In the genomic region with DNA sequence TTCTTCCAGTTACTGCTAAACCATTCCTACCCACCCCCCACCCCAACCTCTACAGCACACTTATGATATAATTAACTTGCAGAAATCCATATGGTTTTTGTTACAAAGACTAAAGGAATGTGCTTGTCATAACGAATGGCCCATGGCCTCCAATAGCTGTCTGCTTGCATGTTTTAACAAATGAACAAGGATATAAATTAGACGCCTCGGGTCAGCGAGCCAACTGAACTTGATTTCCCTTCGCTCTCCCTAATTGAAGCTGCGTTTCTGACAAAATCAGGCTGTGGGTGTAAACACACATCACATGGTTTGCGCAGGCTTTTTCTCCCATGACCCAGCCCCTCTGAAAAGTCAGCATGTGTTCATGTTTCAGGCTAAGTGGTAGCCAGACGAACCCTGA, we compare ENCODE assay signal across 11 mouse cellular contexts.
DNase-seq lines count a peak whose midpoint lies in the region; ATAC-seq and TF ChIP-seq lines count a peak whose summit lies in the region.
"Had no signal": no experiment of that assay in that cellular context is flagged by ENCODE, and none has a peak within 500 bp of the region (broad histone marks: within the 10 kb centered on the region; RNA-seq: fewer than 3 reads in every experiment).

No protein-coding gene starts in this region.

- no peak overlapping the region for H3K27ac ChIP-seq in lung, embryonic 14.5 days (ENCODE audit: low read depth)
- peak overlapping the region; percentile 69; the same call in 1 of the 2 replicates for H3K27ac ChIP-seq in embryonic facial prominence, embryonic 13.5 days
- H3K27ac ChIP-seq in kidney, embryonic 15.5 days, result peak overlapping the region; percentile 93
- H3K27ac ChIP-seq in stomach, embryonic 14.5 days (ENCODE audit: low read length), result peak overlapping the region; percentile 96
- H3K27ac ChIP-seq in forebrain, embryonic 12.5 days, result no peak overlapping the region
- H3K27ac ChIP-seq: forebrain, embryonic 10.5 days; hindbrain, embryonic 14.5 days had no signal

- H3K9me3 ChIP-seq in lung, embryonic 14.5 days (ENCODE audit: low read depth, low read length), result no peaks in the 10 kb centered on the region
- no peaks in the 10 kb centered on the region for H3K9me3 ChIP-seq in embryonic facial prominence, embryonic 13.5 days
- H3K9me3 ChIP-seq in kidney, embryonic 15.5 days (replicated peaks), result no peaks in the 10 kb centered on the region
- H3K9me3 ChIP-seq in stomach, embryonic 14.5 days (ENCODE audit: control insufficient read depth, low read depth, low read length), result no peaks in the 10 kb centered on the region
- H3K9me3 ChIP-seq in forebrain, embryonic 12.5 days, result no peaks in the 10 kb centered on the region
- H3K9me3 ChIP-seq: forebrain, embryonic 10.5 days had no signal

- ATAC-seq in lung, embryonic 14.5 days (ENCODE audit: insufficient read depth), result peak; percentile 92
- ATAC-seq in embryonic facial prominence, embryonic 13.5 days (ENCODE audit: insufficient number of reproducible peaks, insufficient read depth, low FRiP score, low TSS enrichment, low read depth), result no peak
- ATAC-seq in kidney, embryonic 15.5 days (replicated peaks; ENCODE audit: low FRiP score), result peak; percentile 82; the same call in 1 of the 2 replicates
- ATAC-seq in stomach, embryonic 14.5 days (ENCODE audit: insufficient number of reproducible peaks, insufficient read depth, low FRiP score, low read depth), result peak; percentile 84; the same call in 1 of the 2 replicates
- no peak for ATAC-seq in forebrain, embryonic 12.5 days (ENCODE audit: low FRiP score)
- ATAC-seq in activated CD4-positive, CD25-positive, alpha-beta regulatory T cell, adult 4 months, result no peak

- H3K4me1 ChIP-seq in lung, embryonic 14.5 days (ENCODE audit: insufficient read depth), result peaks cover 17% of the 10 kb centered on the region; the same call in 1 of the 2 replicates
- peaks cover 38% of the 10 kb centered on the region for H3K4me1 ChIP-seq in embryonic facial prominence, embryonic 13.5 days
- H3K4me1 ChIP-seq in kidney, embryonic 15.5 days, result peaks cover 25% of the 10 kb centered on the region
- H3K4me1 ChIP-seq in stomach, embryonic 14.5 days (ENCODE audit: control insufficient read depth, insufficient read depth, low read length), result peaks cover 11% of the 10 kb centered on the region
- H3K4me1 ChIP-seq in forebrain, embryonic 12.5 days, result no peaks in the 10 kb centered on the region

- DNase-seq in lung, embryonic 14.5 days, result peak; percentile 93
- DNase-seq in lung, adult 18-20 months, result no peak
- DNase-seq: cerebellum, adult 11 months; thymus, adult 18-20 months had no signal

- no peak overlapping the region for H3K9ac ChIP-seq in lung, embryonic 14.5 days
- H3K9ac ChIP-seq in embryonic facial prominence, embryonic 13.5 days, result no peak overlapping the region
- H3K9ac ChIP-seq in kidney, embryonic 15.5 days, result no peak overlapping the region
- no peak overlapping the region for H3K9ac ChIP-seq in stomach, embryonic 14.5 days (replicated peaks; ENCODE audit: low read depth, low read length)
- no peak overlapping the region for H3K9ac ChIP-seq in forebrain, embryonic 12.5 days
- H3K9ac ChIP-seq: hindbrain, embryonic 14.5 days had no signal

- H3K27me3 ChIP-seq in lung, embryonic 14.5 days (ENCODE audit: insufficient read depth, low read length), result no peaks in the 10 kb centered on the region
- H3K27me3 ChIP-seq in embryonic facial prominence, embryonic 13.5 days, result no peaks in the 10 kb centered on the region
- no peaks in the 10 kb centered on the region for H3K27me3 ChIP-seq in kidney, embryonic 15.5 days
- H3K27me3 ChIP-seq in stomach, embryonic 14.5 days (ENCODE audit: control insufficient read depth, insufficient read depth, low read length), result no peaks in the 10 kb centered on the region
- H3K27me3 ChIP-seq in forebrain, embryonic 12.5 days, result no peaks in the 10 kb centered on the region

- WGBS in lung, embryonic 14.5 days, result 37% methylated on average over 8 of the region's 8 CpGs
- WGBS in embryonic facial prominence, embryonic 13.5 days, result 11% methylated on average over 8 of the region's 8 CpGs
- WGBS in kidney, embryonic 15.5 days, result 22% methylated on average over 8 of the region's 8 CpGs
- WGBS in stomach, embryonic 14.5 days, result 24% methylated on average over 8 of the region's 8 CpGs
- 80% methylated on average over 8 of the region's 8 CpGs for WGBS in forebrain, embryonic 12.5 days

- peak overlapping the region; percentile 1; the same call in 1 of the 2 replicates for H3K4me2 ChIP-seq in lung, embryonic 14.5 days
- peak overlapping the region; percentile 20 for H3K4me2 ChIP-seq in embryonic facial prominence, embryonic 13.5 days
- H3K4me2 ChIP-seq in kidney, embryonic 15.5 days, result no peak overlapping the region
- no peak overlapping the region for H3K4me2 ChIP-seq in stomach, embryonic 14.5 days (replicated peaks; ENCODE audit: low read depth, low read length)
- H3K4me2 ChIP-seq in forebrain, embryonic 12.5 days, result no peak overlapping the region
- H3K4me2 ChIP-seq: hindbrain, embryonic 14.5 days had no signal

- no peaks in the 10 kb centered on the region for H3K36me3 ChIP-seq in lung, embryonic 14.5 days (ENCODE audit: insufficient read depth)
- no peaks in the 10 kb centered on the region for H3K36me3 ChIP-seq in embryonic facial prominence, embryonic 13.5 days
- H3K36me3 ChIP-seq in kidney, embryonic 15.5 days, result no peaks in the 10 kb centered on the region
- no peaks in the 10 kb centered on the region for H3K36me3 ChIP-seq in stomach, embryonic 14.5 days (ENCODE audit: control insufficient read depth, insufficient read depth, low read length)
- no peaks in the 10 kb centered on the region for H3K36me3 ChIP-seq in forebrain, embryonic 12.5 days (replicated peaks)
- H3K36me3 ChIP-seq: forebrain, embryonic 10.5 days had no signal

- TF ChIP-seq CTCF in lung, embryonic 14.5 days (IDR thresholded peaks at IDR 0.05; ENCODE audit: low read depth), result no peak

- H3K4me3 ChIP-seq in lung, embryonic 14.5 days (ENCODE audit: low read depth, low read length), result no peak overlapping the region
- H3K4me3 ChIP-seq in embryonic facial prominence, embryonic 13.5 days, result no peak overlapping the region
- H3K4me3 ChIP-seq in kidney, embryonic 15.5 days (replicated peaks), result no peak overlapping the region
- no peak overlapping the region for H3K4me3 ChIP-seq in stomach, embryonic 14.5 days (ENCODE audit: low read depth, low read length)
- H3K4me3 ChIP-seq in forebrain, embryonic 12.5 days (replicated peaks), result no peak overlapping the region
- H3K4me3 ChIP-seq: forebrain, embryonic 10.5 days had no signal

Comparison
In these comparisons a context has a peak if more than half of its experiments do, and no peak if none do; other contexts are left out.
1. ATAC-seq: peak in lung, embryonic 14.5 days (single experiment), kidney, embryonic 15.5 days (single experiment) and stomach, embryonic 14.5 days (single experiment); none in embryonic facial prominence, embryonic 13.5 days (single experiment), forebrain, embryonic 12.5 days (single experiment) and activated CD4-positive, CD25-positive, alpha-beta regulatory T cell, adult 4 months (single experiment).
2. H3K27ac ChIP-seq: peak in embryonic facial prominence, embryonic 13.5 days (single experiment), kidney, embryonic 15.5 days (single experiment) and stomach, embryonic 14.5 days (single experiment); none in lung, embryonic 14.5 days (single experiment) and forebrain, embryonic 12.5 days (single experiment).
3. H3K4me2 ChIP-seq: peak in lung, embryonic 14.5 days (single experiment) and embryonic facial prominence, embryonic 13.5 days (single experiment); none in kidney, embryonic 15.5 days (single experiment), stomach, embryonic 14.5 days (single experiment) and forebrain, embryonic 12.5 days (single experiment).